Mouse (Mus musculus) ES-E14 (cell line): ENCODE data around the gene Fitm1. TPM values are rescaled to one million over a fixed set of nuclear protein-coding genes. Genes with fewer than 3 reads are reported as not detected.

Experiments used
- DNase-seq: peaks from one replicate; pipeline ENCODE4 v3.0.0-alpha.2; 2013; ENCODE audit warnings: low read depth, low spot score
- H3K27ac ChIP-seq: 2 replicates; pipeline ENCODE4 v1.5.1; 2012; ENCODE audit warnings: low read depth, mild to moderate bottlenecking, low read length, moderate library complexity, mixed read lengths; ENCODE audit not compliant: poor library complexity, insufficient read depth, severe bottlenecking
- H3K36me3 ChIP-seq: 2 replicates; pipeline ENCODE4 v1.6.1; 2012; ENCODE audit warnings: mild to moderate bottlenecking, low read length, moderate library complexity, mixed read lengths; ENCODE audit not compliant: control insufficient read depth, poor library complexity, insufficient read depth, severe bottlenecking
- H3K4me1 ChIP-seq, 2 experiments: fragments of 150-350 bp in 1 of 2; sonication (generic) in 1 of 2; 2 replicates each; pipeline ENCODE4 v1.6.1; 2012; ENCODE audit warnings: low read length in 2 of 2, mild to moderate bottlenecking in 1 of 2, mixed read lengths in 1 of 2; ENCODE audit not compliant: control insufficient read depth in 2 of 2, insufficient read depth in 2 of 2, poor library complexity in 1 of 2
- H3K4me3 ChIP-seq, 2 experiments: fragments of 150-350 bp in 1 of 2; sonication (generic) in 1 of 2; 2 replicates each; pipeline ENCODE4 v1.5.1; 2012; ENCODE audit warnings: low read length in 2 of 2, low read depth in 1 of 2, mild to moderate bottlenecking in 1 of 2, mixed read lengths in 1 of 2; ENCODE audit not compliant: insufficient read depth in 1 of 2, poor library complexity in 1 of 2, severe bottlenecking in 1 of 2
- H3K9ac ChIP-seq: 2 replicates; pipeline ENCODE4 v1.6.1; 2012; ENCODE audit warnings: low read depth, mild to moderate bottlenecking, low read length, mixed read lengths; ENCODE audit not compliant: poor library complexity, insufficient read depth, severe bottlenecking
- H3K9me3 ChIP-seq: fragments of 150-350 bp; sonication (generic); 2 replicates; pipeline ENCODE4 v1.6.1; 2012; ENCODE audit warnings: low read depth, mild to moderate bottlenecking, low read length; ENCODE audit not compliant: control insufficient read depth, insufficient read depth
- CHD2 ChIP-seq: IDR thresholded peaks from 2 replicates; pipeline ENCODE4 v1.6.1; 2014; ENCODE audit warnings: mild to moderate bottlenecking, low read depth, low read length, inconsistent platforms
- HCFC1 ChIP-seq: IDR thresholded peaks from 2 replicates; pipeline ENCODE4 v1.6.1; 2012; ENCODE audit warnings: low read length, inconsistent platforms, borderline replicate concordance; ENCODE audit not compliant: insufficient read depth
- MAFK ChIP-seq: IDR thresholded peaks from 2 replicates; pipeline ENCODE4 v1.6.1; 2014; ENCODE audit warnings: mild to moderate bottlenecking, low read depth, low read length, inconsistent platforms; ENCODE audit not compliant: insufficient read depth
- ZC3H11A ChIP-seq: IDR thresholded peaks from 2 replicates; pipeline ENCODE4 v1.6.1; 2012; ENCODE audit warnings: low read depth, mild to moderate bottlenecking, inconsistent platforms, low read length, borderline replicate concordance
- ZNF384 ChIP-seq: IDR thresholded peaks from 2 replicates; pipeline ENCODE4 v1.6.1; 2012; ENCODE audit warnings: low read depth, low read length, inconsistent platforms
- in situ Hi-C, 2 experiments: fragments of 600-800 bp; cut with MboI; formaldehyde crosslinking; loops; one replicate each; pipeline ENCODE4 v1.15.1; 2025; ENCODE audit warnings: low sequenced_read_pairs in 2 of 2, inconsistent platforms in 1 of 2; ENCODE audit not compliant: unreplicated experiment in 2 of 2
- total RNA-seq: library from RNA; depleted of rRNA; stranded (reverse); fragments of 300-350 nt; gene quantifications from 2 replicates; pipeline ENCODE4 v1.2.3, GENCODE M21; 2012

The Fitm1 gene
- total RNA-seq, 1 experiment, result 0.71 TPM

GRCm38 (mm10) chr14:55563249-55563648, 12.2 kb upstream of the Fitm1 start:
- H3K9ac ChIP-seq, result no peak overlapping the region
- in situ Hi-C loops, result no loop called here
- H3K4me1 ChIP-seq, result peaks cover 0 to 5% of the 10 kb centered on the region in 2 experiments; a peak in 1 of 4 replicates
- H3K9me3 ChIP-seq, result no peaks in the 10 kb centered on the region
- H3K27ac ChIP-seq, result no peak overlapping the region
- DNase-seq, result no peak
- TF ChIP-seq MAFK (no peak), ZNF384 (no peak)
- peaks cover 21% of the 10 kb centered on the region; the same call in 1 of the 2 replicates for H3K36me3 ChIP-seq
- no peak overlapping the region for H3K4me3 ChIP-seq

GRCm38 (mm10) chr14:55565748-55566147, 9.7 kb upstream of the Fitm1 start:
- Histone ChIP-seq H3K9ac (no peak overlapping the region), H3K4me3 (no peak overlapping the region), H3K36me3 (peaks cover 28% of the 10 kb centered on the region; the same call in 1 of the 2 replicates), H3K27ac (no peak overlapping the region), H3K4me1 (peaks cover 0 to 5% of the 10 kb centered on the region in 2 experiments; a peak in 1 of 4 replicates), H3K9me3 (no peaks in the 10 kb centered on the region)
- in situ Hi-C loops, result no loop called here
- TF ChIP-seq ZNF384 (no peak), CHD2 (no peak), HCFC1 (no peak), MAFK (no peak), ZC3H11A (no peak)
- DNase-seq, result no peak

GRCm38 (mm10) chr14:55567496-55567895, 7.9 kb upstream of the Fitm1 start:
- Histone ChIP-seq H3K9ac (no peak overlapping the region), H3K36me3 (peaks cover 26% of the 10 kb centered on the region; the same call in 1 of the 2 replicates)
- in situ Hi-C loops, result no loop called here

GRCm38 (mm10) chr14:55570588-55570987, 4.8 kb upstream of the Fitm1 start:
- Histone ChIP-seq H3K9ac (no peak overlapping the region), H3K9me3 (no peaks in the 10 kb centered on the region), H3K27ac (no peak overlapping the region), H3K36me3 (peaks cover 20% of the 10 kb centered on the region; the same call in 1 of the 2 replicates), H3K4me1 (peaks cover 0 to 5% of the 10 kb centered on the region in 2 experiments; a peak in 1 of 4 replicates), H3K4me3 (no peak overlapping the region)
- TF ChIP-seq ZNF384 (no peak), HCFC1 (no peak), MAFK (no peak), ZC3H11A (no peak), CHD2 (no peak)
- in situ Hi-C loops, result no loop called here
- DNase-seq, result no peak

More at GRCm38 (mm10) chr14:55567496-55567895, 7.9 kb upstream of the Fitm1 start:
- Histone ChIP-seq H3K27ac (no peak overlapping the region), H3K9me3 (no peaks in the 10 kb centered on the region), H3K4me3 (no peak overlapping the region), H3K4me1 (no peaks in the 10 kb centered on the region)
- no peak for DNase-seq
- no peak for TF ChIP-seq ZNF384
- no peak for TF ChIP-seq MAFK
- no peak for TF ChIP-seq HCFC1
- no peak for TF ChIP-seq CHD2
- no peak for TF ChIP-seq ZC3H11A

GRCm38 (mm10) chr14:55571760-55572159, 3.7 kb upstream of the Fitm1 start:
- in situ Hi-C loops, result no loop called here
- H3K36me3 ChIP-seq, result peaks cover 13% of the 10 kb centered on the region; the same call in 1 of the 2 replicates
- no peak overlapping the region for H3K9ac ChIP-seq
- peaks cover 0 to 10% of the 10 kb centered on the region in 2 experiments; a peak in 1 of 4 replicates for H3K4me1 ChIP-seq
- H3K27ac ChIP-seq, result no peak overlapping the region
- TF ChIP-seq MAFK (no peak), CHD2 (no peak), ZNF384 (no peak), HCFC1 (no peak), ZC3H11A (no peak)
- H3K4me3 ChIP-seq, result no peak overlapping the region
- no peaks in the 10 kb centered on the region for H3K9me3 ChIP-seq
- no peak for DNase-seq
